Mouse (Mus musculus) C2C12 (cell line): ENCODE measurements at regions not wholly inside any gene's neighbourhood (a gene's known extent, or its start where the extent isn't known, plus 50 kb on each side); places are given as distances from the start of the nearest gene placed in this dataset.

ENCODE experiments used
- CTCF ChIP-seq: IDR thresholded peaks from one replicate; pipeline ENCODE4 v1.5.1; 2011; ENCODE audit not compliant: control insufficient read depth, insufficient read depth, insufficient read length
- FOSL1 ChIP-seq: IDR thresholded peaks from one replicate; pipeline ENCODE4 v1.8.0; 2011; ENCODE audit warnings: mild to moderate bottlenecking, low read length; ENCODE audit not compliant: poor library complexity, insufficient read depth, severe bottlenecking
- MAX ChIP-seq: IDR thresholded peaks from one replicate; pipeline ENCODE4 v1.6.1; 2011; ENCODE audit warnings: mild to moderate bottlenecking, control low read depth

DNA sequence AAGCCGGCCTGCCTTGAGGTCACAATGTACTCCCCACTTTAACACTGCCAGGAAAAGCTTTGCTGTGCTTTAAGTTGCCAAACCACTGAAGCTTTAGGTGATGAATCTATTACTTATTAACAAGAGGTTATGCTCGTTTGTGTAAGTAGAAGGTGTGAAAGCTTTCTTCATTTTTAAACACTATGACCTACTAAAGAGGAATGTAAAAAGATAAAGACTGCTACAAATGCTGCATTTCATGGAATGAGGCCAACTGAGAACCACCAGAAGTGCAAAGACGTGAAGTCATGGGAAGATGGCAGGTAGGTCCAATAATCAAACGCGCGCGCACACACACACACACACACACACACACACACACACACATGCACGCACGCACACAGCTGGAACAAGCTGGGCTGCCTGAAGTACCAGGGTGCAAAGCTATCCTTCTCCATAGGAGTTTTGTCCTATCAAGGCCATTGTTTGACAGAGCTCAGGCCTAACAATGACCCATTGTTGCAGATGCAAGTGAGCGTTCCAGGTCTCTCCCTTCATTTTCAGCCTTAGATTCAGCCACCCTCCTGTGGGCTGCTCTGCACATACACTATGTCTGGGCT, 85.3 kb upstream of the Gm37988 start:
- no peak for TF ChIP-seq CTCF
- no peak for TF ChIP-seq MAX
- TF ChIP-seq FOSL1 = no peak
